In the genomic region with DNA sequence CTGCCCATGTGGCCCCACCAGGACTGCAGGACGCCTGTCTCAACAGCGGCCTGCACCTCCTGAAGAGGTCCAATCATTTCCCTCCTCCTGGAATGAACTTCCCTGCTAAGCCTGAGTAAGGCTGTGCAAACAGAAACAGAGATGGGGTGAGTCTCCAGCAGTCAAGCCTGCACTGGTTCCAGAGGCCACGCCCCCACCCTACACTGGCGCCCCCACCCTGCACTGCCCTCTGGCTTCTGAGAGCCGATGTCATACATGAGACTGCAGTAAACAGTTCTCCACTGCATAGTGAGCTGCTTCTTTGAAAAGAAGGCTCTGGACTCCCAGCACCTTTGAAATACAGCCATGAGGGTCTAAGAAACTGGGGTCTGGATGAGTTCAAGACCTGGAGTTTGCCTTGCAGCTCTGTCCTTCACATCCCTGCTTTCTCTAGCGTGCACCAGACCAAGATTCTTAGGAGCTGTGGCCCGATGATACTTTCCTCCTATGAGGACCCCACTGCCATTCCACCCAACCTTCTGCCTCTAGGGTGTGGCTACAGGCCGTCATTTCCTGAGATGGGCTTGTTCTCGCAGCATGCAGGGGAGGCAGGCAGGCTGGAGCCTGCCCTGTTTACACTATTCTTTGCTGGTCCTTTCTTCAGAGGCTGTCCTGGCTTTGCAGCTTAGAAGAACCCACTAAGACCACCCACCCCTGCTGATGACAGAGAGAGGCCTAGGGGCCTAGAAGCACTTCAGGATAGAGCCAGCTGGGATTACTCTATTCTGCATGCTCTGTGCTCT, we compare ENCODE assay signal across 8 mouse cellular contexts.
DNase-seq lines count a peak whose midpoint lies in the region; ATAC-seq and TF ChIP-seq lines count a peak whose summit lies in the region.

No protein-coding gene starts in this region.

- no peak for TF ChIP-seq CTCF in kidney, adult 2 months (conservative IDR thresholded peaks at IDR 0.05; ENCODE audit: insufficient read depth, insufficient read length, low read depth, low read length)
- TF ChIP-seq CTCF in layer of hippocampus, adult 2 months (conservative IDR thresholded peaks at IDR 0.05), result no peak

- H3K4me3 ChIP-seq in kidney, embryonic 14.5 days (ENCODE audit: low read length), result no peak overlapping the region
- no peak overlapping the region for H3K4me3 ChIP-seq in kidney, adult 2 months (ENCODE audit: insufficient read depth, low read depth, low read length)
- H3K4me3 ChIP-seq in embryonic facial prominence, embryonic 11.5 days (ENCODE audit: low read depth, low read length), result no peak overlapping the region
- no peak overlapping the region for H3K4me3 ChIP-seq in limb, embryonic 11.5 days (ENCODE audit: low read depth, low read length)
- no peak overlapping the region for H3K4me3 ChIP-seq in layer of hippocampus, adult 2 months

- peak; percentile 87 for ATAC-seq in kidney, embryonic 14.5 days (ENCODE audit: low FRiP score, low TSS enrichment)
- ATAC-seq in embryonic facial prominence, embryonic 11.5 days (replicated peaks; ENCODE audit: insufficient number of reproducible peaks, low FRiP score, low TSS enrichment, low read depth), result peak; percentile 64; the same call in 1 of the 2 replicates
- peak; percentile 61 for ATAC-seq in limb, embryonic 11.5 days (ENCODE audit: insufficient number of reproducible peaks, low FRiP score, low TSS enrichment, low read depth)

- no peak overlapping the region for H3K4me2 ChIP-seq in kidney, embryonic 14.5 days (replicated peaks; ENCODE audit: low read depth, low read length)
- no peak overlapping the region for H3K4me2 ChIP-seq in embryonic facial prominence, embryonic 11.5 days (ENCODE audit: low read depth, low read length)
- H3K4me2 ChIP-seq in limb, embryonic 11.5 days (ENCODE audit: low read depth, severe bottlenecking), result no peak overlapping the region

- H3K9me3 ChIP-seq in kidney, embryonic 14.5 days (ENCODE audit: control insufficient read depth, low read length), result no peaks in the 10 kb centered on the region
- no peaks in the 10 kb centered on the region for H3K9me3 ChIP-seq in embryonic facial prominence, embryonic 11.5 days (replicated peaks; ENCODE audit: control insufficient read depth, low read length)
- no peaks in the 10 kb centered on the region for H3K9me3 ChIP-seq in limb, embryonic 11.5 days (ENCODE audit: control insufficient read depth, low read length)

- H3K27me3 ChIP-seq in kidney, embryonic 14.5 days (ENCODE audit: control insufficient read depth, insufficient read depth, low read length), result no peaks in the 10 kb centered on the region
- H3K27me3 ChIP-seq in kidney, adult 2 months (replicated peaks; ENCODE audit: control insufficient read depth, insufficient read depth, low read length), result no peaks in the 10 kb centered on the region
- no peaks in the 10 kb centered on the region for H3K27me3 ChIP-seq in embryonic facial prominence, embryonic 11.5 days (ENCODE audit: control insufficient read depth, insufficient read depth, low read length)
- no peaks in the 10 kb centered on the region for H3K27me3 ChIP-seq in limb, embryonic 11.5 days (ENCODE audit: control insufficient read depth, insufficient read depth, low read length)

- no peak for DNase-seq in kidney, adult 2 months
- peak; percentile 47 for DNase-seq in embryonic facial prominence, embryonic 11.5 days (ENCODE audit: low spot score)
- DNase-seq in limb, embryonic 11.5 days (ENCODE audit: low spot score), result peak; percentile 59
- DNase-seq in thymus, postnatal 0 days (ENCODE audit: low spot score), result peak; percentile 14
- DNase-seq in layer of hippocampus, adult 2 months (ENCODE audit: low spot score in 2 of 2), result no peak
- no peak for DNase-seq in cerebellum, adult 18-20 months
- DNase-seq in layer of hippocampus, postnatal 36 days, result no peak

- peak overlapping the region; percentile 37; the same call in 1 of the 2 replicates for H3K27ac ChIP-seq in kidney, embryonic 14.5 days (ENCODE audit: low read depth, low read length)
- H3K27ac ChIP-seq in kidney, adult 2 months (ENCODE audit: insufficient read depth, low read depth, low read length), result no peak overlapping the region
- no peak overlapping the region for H3K27ac ChIP-seq in embryonic facial prominence, embryonic 11.5 days (replicated peaks; ENCODE audit: low read depth, low read length)
- H3K27ac ChIP-seq in limb, embryonic 11.5 days (replicated peaks; ENCODE audit: low read depth, low read length), result 0 out of 2 replicates have a peak overlapping the region, but pooled peaks have one; percentile 30
- H3K27ac ChIP-seq in layer of hippocampus, adult 2 months, result no peak overlapping the region

- TF ChIP-seq POLR2A in kidney, adult 2 months (IDR thresholded peaks at IDR 0.05; ENCODE audit: low read depth, low read length), result no peak

- no peaks in the 10 kb centered on the region for H3K36me3 ChIP-seq in kidney, embryonic 14.5 days (ENCODE audit: control insufficient read depth, insufficient read depth, low read length)
- H3K36me3 ChIP-seq in kidney, adult 2 months (ENCODE audit: control insufficient read depth, insufficient read depth, low read length), result no peaks in the 10 kb centered on the region
- H3K36me3 ChIP-seq in embryonic facial prominence, embryonic 11.5 days (replicated peaks; ENCODE audit: control insufficient read depth, insufficient read depth, low read depth, low read length), result no peaks in the 10 kb centered on the region
- no peaks in the 10 kb centered on the region for H3K36me3 ChIP-seq in limb, embryonic 11.5 days (ENCODE audit: control insufficient read depth, insufficient read depth, low read length)

- H3K4me1 ChIP-seq in kidney, embryonic 14.5 days (ENCODE audit: control insufficient read depth, insufficient read depth, low read length), result peaks cover 16% of the 10 kb centered on the region
- no peaks in the 10 kb centered on the region for H3K4me1 ChIP-seq in kidney, adult 2 months (ENCODE audit: control insufficient read depth, insufficient read depth, low read length)
- no peaks in the 10 kb centered on the region for H3K4me1 ChIP-seq in embryonic facial prominence, embryonic 11.5 days (ENCODE audit: control insufficient read depth, insufficient read depth, low read length)
- H3K4me1 ChIP-seq in limb, embryonic 11.5 days (ENCODE audit: control insufficient read depth, insufficient read depth, low read length), result peaks cover 20% of the 10 kb centered on the region

- 38% methylated on average over 9 of the region's 9 CpGs for WGBS in kidney, embryonic 14.5 days
- WGBS in kidney, adult 2 months, result 51% methylated on average over 9 of the region's 9 CpGs
- 38% methylated on average over 9 of the region's 9 CpGs for WGBS in embryonic facial prominence, embryonic 11.5 days
- WGBS in limb, embryonic 11.5 days, result 28% methylated on average over 9 of the region's 9 CpGs

- H3K9ac ChIP-seq in kidney, embryonic 14.5 days (ENCODE audit: low read depth, low read length), result peak overlapping the region; percentile 14; the same call in 1 of the 2 replicates
- H3K9ac ChIP-seq in embryonic facial prominence, embryonic 11.5 days (replicated peaks; ENCODE audit: low read length), result no peak overlapping the region
- H3K9ac ChIP-seq in limb, embryonic 11.5 days (ENCODE audit: low read length), result no peak overlapping the region

Comparison
In these comparisons a context has a peak if more than half of its experiments do, and no peak if none do; other contexts are left out.
1. H3K27ac ChIP-seq: peak in kidney, embryonic 14.5 days (single experiment) and limb, embryonic 11.5 days (single experiment); none in kidney, adult 2 months (single experiment), embryonic facial prominence, embryonic 11.5 days (single experiment) and layer of hippocampus, adult 2 months (single experiment).
2. DNase-seq: peak in embryonic facial prominence, embryonic 11.5 days (single experiment), limb, embryonic 11.5 days (single experiment) and thymus, postnatal 0 days (single experiment); none in kidney, adult 2 months (single experiment), layer of hippocampus, adult 2 months (0 of 2), cerebellum, adult 18-20 months (0 of 2) and layer of hippocampus, postnatal 36 days (0 of 2).
3. Peak in every context shown above with its lines, with median percentiles within 50 percentile points of each other: ATAC-seq.